Mouse (Mus musculus) cerebellum, postnatal 36 days (tissue): ENCODE data around the gene Zswim5.

Experiments
- DNase-seq, 2 experiments: peaks; one replicate each; pipeline ENCODE4 v3.0.0; 2021 to 2022; ENCODE audit warnings: mixed read lengths in 2 of 2

Zswim5 gene

GRCm38 (mm10) chr4:117007058-117007457 is 129.9 kb downstream of the Zswim5 start:
- DNase-seq = no peak

- DNase-seq = no peak
Observed at GRCm38 (mm10) chr4:117010231-117010630, 133.1 kb downstream of the Zswim5 start.

GRCm38 (mm10) chr4:117013596-117013995 is 136.4 kb downstream of the Zswim5 start:
- no peak for DNase-seq

GRCm38 (mm10) chr4:117014901-117015415 is 137.8 kb downstream of the Zswim5 start:
- DNase-seq = no peak

GRCm38 (mm10) chr4:117017738-117018137 is 140.6 kb downstream of the Zswim5 start:
- no peak for DNase-seq

GRCm38 (mm10) chr4:117018327-117018726 is 141.2 kb downstream of the Zswim5 start:
- DNase-seq = no peak

- peak; percentile 91 for DNase-seq
Observed at GRCm38 (mm10) chr4:117019206-117020134, 142.3 kb downstream of the Zswim5 start, which contains the start of gene Eif2b3. Eif2b3 (plus strand) TSS chr4:117019402.

- no peak for DNase-seq
Observed at GRCm38 (mm10) chr4:117023469-117023868, 146.3 kb downstream of the Zswim5 start.

GRCm38 (mm10) chr4:117031105-117031504 is 153.9 kb downstream of the Zswim5 start:
- DNase-seq = no peak
